Mouse (Mus musculus) bone marrow, adult 2 months (tissue): ENCODE data around the gene Tubb2b.

ENCODE experiments used
- CTCF ChIP-seq: fragments of 200-500 bp; IDR thresholded peaks from 2 replicates; pipeline ENCODE4 v1.5.1; 2011; ENCODE audit warnings: low read length, control low read depth; ENCODE audit not compliant: control insufficient read depth, insufficient read depth
- POLR2A ChIP-seq: fragments of 200-500 bp; IDR thresholded peaks from 2 replicates; pipeline ENCODE4 v1.6.1; 2011; ENCODE audit warnings: low read depth, mild to moderate bottlenecking, control low read depth, low read length, borderline replicate concordance; ENCODE audit not compliant: control insufficient read depth

- TF ChIP-seq CTCF, result no peak
- TF ChIP-seq POLR2A, result no peak
Measured at GRCm38 (mm10) chr13:34113086-34113485, 17.2 kb downstream of the Tubb2b start.
